Mouse (Mus musculus) forebrain, embryonic 16.5 days (tissue): ENCODE data around the gene Psapl1. TPM values are rescaled to one million over a fixed set of nuclear protein-coding genes. Genes with fewer than 3 reads are reported as not detected.

Source experiments
- ATAC-seq: fragments of 200-750 bp; cut with Nextera tagmentation; 2 replicates; pipeline ENCODE4 v1.8.0; 2017; ENCODE audit warnings: mild to moderate bottlenecking, moderate library complexity
- H3K27ac ChIP-seq: fragments of 300-500 bp; sonication (generic); 2 replicates; pipeline ENCODE4 v1.5.1; 2014; ENCODE audit warnings: low read length, control low read depth
- H3K27me3 ChIP-seq: fragments of 300-500 bp; sonication (generic); replicated peaks from 2 replicates; pipeline ENCODE4 v1.6.1; 2014; ENCODE audit warnings: low read length; ENCODE audit not compliant: control insufficient read depth, insufficient read depth
- H3K36me3 ChIP-seq: fragments of 300-500 bp; sonication (generic); 2 replicates; pipeline ENCODE4 v1.6.1; 2014; ENCODE audit not compliant: control insufficient read depth, insufficient read depth
- H3K4me1 ChIP-seq: fragments of 300-500 bp; sonication (generic); replicated peaks from 2 replicates; pipeline ENCODE4 v1.6.1; 2014; ENCODE audit warnings: low read length; ENCODE audit not compliant: control insufficient read depth, insufficient read depth
- H3K4me2 ChIP-seq: fragments of 300-500 bp; sonication (generic); 2 replicates; pipeline ENCODE4 v1.6.1; 2014; ENCODE audit warnings: mild to moderate bottlenecking, low read length, control low read depth
- H3K4me3 ChIP-seq: fragments of 300-500 bp; sonication (generic); replicated peaks from 2 replicates; pipeline ENCODE4 v1.5.1; 2014; ENCODE audit warnings: mild to moderate bottlenecking, low read length, control low read depth
- H3K9ac ChIP-seq: fragments of 300-500 bp; sonication (generic); replicated peaks from 2 replicates; pipeline ENCODE4 v1.6.1; 2014; ENCODE audit warnings: low read depth, low read length, control low read depth
- H3K9me3 ChIP-seq: fragments of 300-500 bp; sonication (generic); 2 replicates; pipeline ENCODE4 v1.6.1; 2016; ENCODE audit warnings: low read length; ENCODE audit not compliant: control insufficient read depth
- WGBS: fragments of 180-500 bp; shearing (Covaris S2); extraction: QIAGEN DNeasy Blood & Tissue Kit; methylation state at CpG from one replicate; pipeline ENCODE4 v1.1.7; 2014; 5-methylcytosine and 5-hydroxymethylcytosine counted together
- polyA plus RNA-seq: library from polyadenylated mRNA; unstranded; fragments of >200 nt; fragmentation: Nextera tagmentation; extraction: Ambion mirVana; gene quantifications from 2 replicates; pipeline ENCODE4 v1.2.1, GENCODE M21; 2015

Psapl1 gene
- polyA plus RNA-seq, 1 experiment from 2014 or later, result 0.08 TPM

DNA sequence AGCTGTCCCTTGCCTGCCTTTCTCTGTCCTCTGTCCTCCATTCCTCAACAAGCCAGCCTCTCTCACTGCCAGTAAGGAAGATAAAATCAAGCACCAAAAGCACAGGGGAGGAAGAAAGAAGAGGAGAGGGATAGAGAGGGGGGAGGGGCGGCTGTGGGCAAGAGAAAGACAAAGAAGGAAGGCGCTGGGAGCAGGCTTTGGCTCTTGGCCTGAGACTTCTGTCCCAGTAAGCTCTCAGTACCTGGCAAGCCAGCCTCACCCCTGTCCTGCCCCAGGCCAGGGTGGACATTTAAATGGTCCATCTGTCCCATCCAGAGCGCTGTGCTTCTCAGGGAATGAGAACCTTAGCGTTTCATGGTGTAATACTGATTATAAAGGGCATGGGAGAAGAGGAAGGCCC lies 9.2 kb upstream of the Psapl1 start:
- no peaks in the 10 kb centered on the region for H3K27me3 ChIP-seq
- no peaks in the 10 kb centered on the region for H3K36me3 ChIP-seq
- peaks cover 6% of the 10 kb centered on the region for H3K4me1 ChIP-seq
- H3K4me3 ChIP-seq, result no peak overlapping the region
- 53% methylated on average over 4 of the region's 4 CpGs for WGBS
- ATAC-seq, result no peak
- H3K27ac ChIP-seq, result no peak overlapping the region
- H3K9me3 ChIP-seq, result no peaks in the 10 kb centered on the region
- no peak overlapping the region for H3K9ac ChIP-seq
- H3K4me2 ChIP-seq, result no peak overlapping the region

DNA sequence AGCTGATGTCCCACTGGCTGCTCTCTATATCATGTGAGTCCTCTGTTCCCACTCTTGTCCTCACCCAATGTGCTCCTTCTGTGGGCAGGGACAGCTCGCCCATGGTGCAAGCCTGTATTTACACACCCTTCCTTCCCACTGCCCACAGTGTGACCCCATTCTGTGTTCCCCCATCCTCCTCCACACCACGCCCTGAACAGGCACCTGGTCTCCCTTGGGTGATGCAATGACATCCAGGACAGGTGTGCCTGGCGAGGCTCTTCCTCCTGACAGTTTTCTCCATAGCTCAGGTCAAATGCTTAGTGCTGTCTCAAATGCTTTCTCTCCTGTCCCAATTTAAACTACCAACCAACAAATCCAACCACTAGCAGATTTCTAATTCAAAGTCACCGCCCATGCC lies 8.4 kb upstream of the Psapl1 start:
- no peaks in the 10 kb centered on the region for H3K36me3 ChIP-seq
- no peak overlapping the region for H3K27ac ChIP-seq
- H3K4me2 ChIP-seq, result no peak overlapping the region
- no peak for ATAC-seq
- H3K9ac ChIP-seq, result no peak overlapping the region
- 90% methylated on average over 4 of the region's 4 CpGs for WGBS
- peaks cover 6% of the 10 kb centered on the region for H3K4me1 ChIP-seq
- H3K4me3 ChIP-seq, result no peak overlapping the region
- H3K27me3 ChIP-seq, result no peaks in the 10 kb centered on the region
- H3K9me3 ChIP-seq, result no peaks in the 10 kb centered on the region

DNA sequence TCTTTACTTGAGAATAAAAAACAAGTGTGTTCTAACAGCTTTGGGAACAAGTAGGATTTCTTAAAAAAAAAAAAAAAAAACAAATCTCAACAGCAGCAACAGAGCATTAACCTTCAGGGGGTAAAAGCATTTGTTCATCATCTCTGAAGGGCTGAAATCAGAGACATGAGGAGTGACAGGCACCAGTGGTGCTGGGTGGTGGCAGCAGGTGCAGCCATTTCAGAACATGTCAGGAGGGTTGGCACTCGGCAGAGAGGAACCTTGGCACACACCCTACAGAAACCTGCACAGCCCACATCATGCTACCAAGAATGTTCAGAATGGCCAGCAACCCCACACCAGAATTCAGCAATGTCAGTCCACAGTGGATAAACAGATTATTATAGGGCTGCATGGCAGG lies 4.3 kb upstream of the Psapl1 start:
- Histone ChIP-seq H3K9ac (no peak overlapping the region), H3K27ac (no peak overlapping the region), H3K27me3 (no peaks in the 10 kb centered on the region), H3K4me3 (no peak overlapping the region), H3K9me3 (no peaks in the 10 kb centered on the region), H3K4me2 (no peak overlapping the region), H3K36me3 (no peaks in the 10 kb centered on the region), H3K4me1 (peaks cover 3% of the 10 kb centered on the region)
- WGBS, result 85% methylated on average over 1 of the region's 1 CpGs
- no peak for ATAC-seq

DNA sequence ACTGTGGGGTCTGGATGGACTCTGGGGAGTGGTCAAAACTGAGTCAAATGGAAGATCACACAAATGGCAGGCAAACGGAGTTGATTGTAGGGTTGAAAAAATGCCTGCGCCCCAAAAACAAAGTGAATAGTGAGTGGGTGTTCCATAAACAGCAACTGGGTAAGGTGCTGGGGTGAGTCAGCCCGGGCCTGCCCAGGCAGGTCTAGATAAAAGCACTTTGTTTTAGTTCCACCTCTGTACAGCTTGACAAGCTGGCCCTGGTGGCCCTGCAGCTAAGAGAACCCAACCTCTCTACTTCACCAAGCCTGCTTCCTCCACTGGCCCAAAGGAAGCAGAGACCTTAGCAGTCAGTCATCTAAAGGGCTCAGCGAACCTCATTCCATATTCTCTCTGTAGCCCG lies 1.0 kb upstream of the Psapl1 start:
- Histone ChIP-seq H3K27ac (no peak overlapping the region), H3K36me3 (no peaks in the 10 kb centered on the region), H3K27me3 (no peaks in the 10 kb centered on the region), H3K4me1 (no peaks in the 10 kb centered on the region), H3K4me2 (no peak overlapping the region), H3K4me3 (no peak overlapping the region), H3K9me3 (no peaks in the 10 kb centered on the region), H3K9ac (no peak overlapping the region)
- ATAC-seq, result no peak
- WGBS, result 81% methylated on average over 5 of the region's 5 CpGs

DNA sequence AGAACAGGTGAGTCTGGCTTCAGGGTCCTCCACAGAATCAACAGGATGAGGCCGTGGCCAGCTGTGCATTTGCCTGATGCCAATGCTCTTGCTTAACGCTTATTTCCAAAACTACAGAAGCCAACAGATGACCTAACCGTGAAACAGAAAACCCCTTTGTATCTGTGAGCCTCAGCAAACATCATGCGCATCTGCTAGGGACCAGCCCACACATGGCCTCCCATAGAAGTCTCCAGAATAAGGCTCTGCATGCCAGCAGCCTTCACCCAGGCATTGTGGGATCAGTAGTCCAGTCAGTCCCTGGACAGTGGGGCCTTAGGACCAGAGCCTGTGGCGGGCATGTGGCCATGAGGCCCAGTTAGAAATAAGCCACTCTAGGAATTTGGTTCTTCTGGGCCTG lies 400 bp upstream of the Psapl1 start:
- ATAC-seq, result no peak
- WGBS, result 84% methylated on average over 5 of the region's 5 CpGs
- Histone ChIP-seq H3K9me3 (no peaks in the 10 kb centered on the region), H3K36me3 (no peaks in the 10 kb centered on the region), H3K4me3 (no peak overlapping the region), H3K27ac (no peak overlapping the region), H3K27me3 (no peaks in the 10 kb centered on the region), H3K4me2 (no peak overlapping the region), H3K9ac (no peak overlapping the region), H3K4me1 (no peaks in the 10 kb centered on the region)

DNA sequence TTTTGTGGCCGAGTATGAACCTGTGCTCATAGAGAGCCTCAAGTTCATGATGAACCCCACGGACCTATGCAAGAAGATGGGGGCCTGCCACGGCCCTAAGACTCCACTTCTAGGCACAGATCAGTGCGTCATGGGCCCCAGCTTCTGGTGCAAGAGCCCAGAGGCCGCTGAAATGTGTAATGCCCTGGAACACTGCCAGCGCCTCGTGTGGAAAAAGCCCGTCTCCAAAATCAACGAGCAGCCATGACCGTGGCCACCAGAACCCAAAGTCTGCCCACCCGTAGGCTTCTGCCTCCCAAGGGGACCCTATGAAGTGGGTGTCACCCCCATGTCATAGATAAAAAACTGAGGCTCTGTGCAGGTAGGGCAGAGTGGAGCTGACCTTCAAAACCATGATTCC lies 1.6 kb downstream of the Psapl1 start:
- H3K9ac ChIP-seq, result no peak overlapping the region
- H3K9me3 ChIP-seq, result no peaks in the 10 kb centered on the region
- 71% methylated on average over 11 of the region's 11 CpGs for WGBS
- no peaks in the 10 kb centered on the region for H3K27me3 ChIP-seq
- H3K4me3 ChIP-seq, result no peak overlapping the region
- H3K36me3 ChIP-seq, result no peaks in the 10 kb centered on the region
- no peak overlapping the region for H3K4me2 ChIP-seq
- no peak overlapping the region for H3K27ac ChIP-seq
- ATAC-seq, result no peak
- H3K4me1 ChIP-seq, result no peaks in the 10 kb centered on the region

DNA sequence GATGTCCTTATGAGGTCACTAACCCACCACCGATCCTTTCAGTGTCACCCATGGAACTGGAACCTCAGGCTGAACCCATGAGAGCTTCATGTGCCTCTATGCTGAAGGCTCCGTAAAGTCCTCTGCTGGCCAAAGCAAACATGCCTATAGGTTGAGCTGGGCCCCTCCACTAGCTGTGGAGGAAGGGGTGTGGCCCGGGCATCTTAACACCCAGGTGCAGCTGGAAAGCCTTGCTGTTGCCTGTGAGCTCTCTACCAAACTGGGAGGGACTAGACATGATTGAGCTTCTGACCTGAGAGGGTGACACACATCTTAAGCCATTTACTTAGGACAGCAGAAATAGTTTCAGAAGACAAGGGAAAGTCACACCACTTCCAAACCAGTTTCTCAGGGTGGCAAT lies 5.0 kb downstream of the Psapl1 start:
- H3K4me3 ChIP-seq, result no peak overlapping the region
- H3K4me2 ChIP-seq, result no peak overlapping the region
- peaks cover 2% of the 10 kb centered on the region; the same call in 1 of the 2 replicates for H3K4me1 ChIP-seq
- H3K36me3 ChIP-seq, result no peaks in the 10 kb centered on the region
- no peak for ATAC-seq
- no peaks in the 10 kb centered on the region for H3K9me3 ChIP-seq
- no peak overlapping the region for H3K27ac ChIP-seq
- WGBS, result 91% methylated on average over 3 of the region's 3 CpGs
- H3K9ac ChIP-seq, result no peak overlapping the region
- H3K27me3 ChIP-seq, result no peaks in the 10 kb centered on the region

DNA sequence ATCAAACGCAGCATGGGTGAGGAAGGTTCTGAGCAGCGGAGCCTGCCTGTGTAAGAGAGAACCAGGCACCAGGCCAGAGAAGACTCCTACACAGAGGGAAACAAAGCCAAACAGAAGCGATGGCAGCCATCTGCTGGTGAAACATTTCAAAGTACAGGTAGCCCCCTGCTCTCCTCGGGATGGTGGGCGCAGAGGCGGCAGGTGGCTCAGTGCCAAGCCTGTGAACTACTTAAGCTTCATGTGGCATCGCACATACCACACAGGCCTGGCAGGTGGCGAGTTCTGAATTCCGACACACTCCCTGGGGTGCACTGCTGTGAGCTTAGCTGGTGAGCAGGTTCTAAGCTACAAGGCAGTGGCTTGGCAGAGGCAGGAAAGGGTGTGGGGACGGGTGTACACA lies 9.5 kb downstream of the Psapl1 start:
- peaks cover 2% of the 10 kb centered on the region; the same call in 1 of the 2 replicates for H3K4me1 ChIP-seq
- H3K27ac ChIP-seq, result no peak overlapping the region
- H3K36me3 ChIP-seq, result no peaks in the 10 kb centered on the region
- ATAC-seq, result peak; percentile 50
- H3K9me3 ChIP-seq, result peaks cover 4% of the 10 kb centered on the region; the same call in 1 of the 2 replicates
- H3K27me3 ChIP-seq, result no peaks in the 10 kb centered on the region
- H3K4me3 ChIP-seq, result no peak overlapping the region
- H3K4me2 ChIP-seq, result no peak overlapping the region
- 53% methylated on average over 10 of the region's 10 CpGs for WGBS
- no peak overlapping the region for H3K9ac ChIP-seq

DNA sequence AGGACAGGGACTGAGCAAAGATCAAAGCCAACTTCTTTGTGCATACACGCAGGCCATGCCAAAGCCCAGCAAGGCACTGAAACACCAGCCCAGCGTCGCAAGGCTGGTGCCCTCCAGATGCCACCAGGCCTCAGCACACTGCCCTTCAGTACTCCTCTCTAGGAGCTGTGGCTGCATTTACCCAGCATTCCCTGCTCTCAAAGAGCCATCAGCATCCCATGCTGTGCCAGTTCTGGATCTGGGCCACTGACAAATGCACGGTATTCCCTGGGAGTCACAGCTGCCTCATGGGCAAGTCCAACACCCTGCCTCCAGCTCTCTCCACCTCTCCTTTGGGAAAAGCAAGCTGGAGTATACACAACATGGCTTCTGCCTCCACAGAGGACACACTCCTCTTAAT lies 16.3 kb downstream of the Psapl1 start:
- 65% methylated on average over 4 of the region's 4 CpGs for WGBS

DNA sequence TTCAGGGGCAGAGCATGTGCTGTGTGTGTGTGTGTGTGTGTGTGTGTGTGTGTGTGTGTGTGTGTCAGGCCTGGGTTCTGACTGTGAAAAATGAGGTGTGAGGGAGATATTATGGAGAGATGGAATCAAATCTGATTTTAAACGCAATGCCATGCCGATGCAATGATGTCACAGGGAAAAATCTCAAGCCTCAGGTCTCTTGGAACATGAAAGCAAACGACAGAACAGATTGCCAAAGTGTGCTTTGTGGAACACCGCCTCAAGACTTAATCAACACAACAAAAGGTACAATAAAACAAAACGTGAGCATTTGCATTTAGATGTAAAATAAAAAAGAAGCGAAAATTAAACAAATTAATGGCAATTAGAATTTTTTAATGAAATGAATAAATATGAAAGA lies 16.8 kb downstream of the Psapl1 start:
- Histone ChIP-seq H3K36me3 (no peaks in the 10 kb centered on the region), H3K4me1 (peaks cover 6% of the 10 kb centered on the region), H3K9ac (no peak overlapping the region), H3K9me3 (0 out of 2 replicates have a peak, but pooled peaks cover 4% of the 10 kb centered on the region), H3K27ac (no peak overlapping the region), H3K27me3 (no peaks in the 10 kb centered on the region), H3K4me3 (no peak overlapping the region), H3K4me2 (no peak overlapping the region)
- ATAC-seq, result no peak
- 21% methylated on average over 6 of the region's 6 CpGs for WGBS

More for the DNA sequence above, 16.3 kb downstream of the Psapl1 start:
- H3K4me3 ChIP-seq, result no peak overlapping the region
- no peak overlapping the region for H3K9ac ChIP-seq
- no peak for ATAC-seq
- H3K4me1 ChIP-seq, result peaks cover 6% of the 10 kb centered on the region
- no peak overlapping the region for H3K27ac ChIP-seq
- no peak overlapping the region for H3K4me2 ChIP-seq
- H3K36me3 ChIP-seq, result no peaks in the 10 kb centered on the region
- H3K9me3 ChIP-seq, result 0 out of 2 replicates have a peak, but pooled peaks cover 4% of the 10 kb centered on the region
- no peaks in the 10 kb centered on the region for H3K27me3 ChIP-seq
